Mouse (Mus musculus) embryonic facial prominence, embryonic 14.5 days (tissue): ENCODE measurements at regions not wholly inside any gene's neighbourhood (a gene's known extent, or its start where the extent isn't known, plus 50 kb on each side); places are given as distances from the start of the nearest gene placed in this dataset.

ENCODE experiments used
- ATAC-seq: fragments of 200-750 bp; cut with Nextera tagmentation; 2 replicates; pipeline ENCODE4 v1.8.0; 2017; ENCODE audit warnings: low read depth, moderate number of reproducible peaks, moderate TSS enrichment
- DNase-seq: peaks from one replicate; pipeline ENCODE4 v3.0.0-alpha.2; 2015; ENCODE audit warnings: low spot score
- H3K27ac ChIP-seq: fragments of 300-500 bp; sonication (generic); replicated peaks from 2 replicates; pipeline ENCODE4 v1.5.1; 2014; ENCODE audit warnings: low read depth, mild to moderate bottlenecking, low read length, moderate library complexity
- H3K27me3 ChIP-seq: fragments of 300-500 bp; sonication (generic); replicated peaks from 2 replicates; pipeline ENCODE4 v1.6.1; 2014; ENCODE audit warnings: low read length; ENCODE audit not compliant: control insufficient read depth, insufficient read depth
- H3K36me3 ChIP-seq: fragments of 300-500 bp; sonication (generic); 2 replicates; pipeline ENCODE4 v1.6.1; 2014; ENCODE audit warnings: low read length, mixed read lengths; ENCODE audit not compliant: control insufficient read depth, insufficient read depth
- H3K4me1 ChIP-seq: fragments of 300-500 bp; sonication (generic); 2 replicates; pipeline ENCODE4 v1.6.1; 2014; ENCODE audit warnings: antibody characterized with exemption, low read length; ENCODE audit not compliant: control insufficient read depth, insufficient read depth
- H3K4me2 ChIP-seq: fragments of 300-500 bp; sonication (generic); 2 replicates; pipeline ENCODE4 v1.6.1; 2014; ENCODE audit warnings: low read depth, mild to moderate bottlenecking, low read length, moderate library complexity, mixed read lengths
- H3K4me3 ChIP-seq: fragments of 300-500 bp; sonication (generic); 2 replicates; pipeline ENCODE4 v1.5.1; 2014; ENCODE audit warnings: low read depth, mild to moderate bottlenecking, low read length
- H3K9ac ChIP-seq: fragments of 300-500 bp; sonication (generic); 2 replicates; pipeline ENCODE4 v1.6.1; 2014; ENCODE audit warnings: low read depth, mild to moderate bottlenecking, low read length, moderate library complexity, mixed read lengths
- H3K9me3 ChIP-seq: fragments of 300-500 bp; sonication (generic); 2 replicates; pipeline ENCODE4 v1.6.1; 2016; ENCODE audit warnings: low read length; ENCODE audit not compliant: control insufficient read depth
- WGBS: fragments of 180-500 bp; shearing (Covaris S2); extraction: QIAGEN DNeasy Blood & Tissue Kit; methylation state at CpG from one replicate; pipeline ENCODE4 v1.1.7; 2014; 5-methylcytosine and 5-hydroxymethylcytosine counted together

DNA sequence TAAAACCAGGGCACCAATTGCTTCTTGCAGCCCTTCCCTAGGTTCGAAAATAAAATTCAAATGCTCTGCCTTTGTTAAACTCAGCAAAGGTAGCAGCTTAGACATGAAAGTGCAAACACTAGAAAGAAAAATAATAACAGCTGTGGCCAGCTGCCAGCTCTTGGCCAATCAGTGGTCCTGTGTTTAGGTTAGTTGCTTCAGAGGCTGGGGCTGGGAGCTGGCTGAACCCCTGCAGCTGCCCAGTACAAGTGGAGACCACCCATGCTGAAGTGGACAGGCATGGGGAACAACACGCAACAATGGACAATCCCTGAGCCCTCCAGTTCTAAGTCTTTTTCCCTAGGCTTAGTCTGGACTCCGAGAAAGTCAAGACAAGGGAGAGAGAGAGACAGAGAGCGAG lies 2256.2 kb upstream of the Gm7489 start:
- Histone ChIP-seq H3K36me3 (no peaks in the 10 kb centered on the region), H3K27ac (no peak overlapping the region), H3K9ac (no peak overlapping the region), H3K4me2 (no peak overlapping the region), H3K9me3 (no peaks in the 10 kb centered on the region), H3K4me1 (no peaks in the 10 kb centered on the region), H3K4me3 (no peak overlapping the region), H3K27me3 (no peaks in the 10 kb centered on the region)
- peak; percentile 41 for DNase-seq
- no peak for ATAC-seq
- 45% methylated on average over 4 of the region's 4 CpGs for WGBS

DNA sequence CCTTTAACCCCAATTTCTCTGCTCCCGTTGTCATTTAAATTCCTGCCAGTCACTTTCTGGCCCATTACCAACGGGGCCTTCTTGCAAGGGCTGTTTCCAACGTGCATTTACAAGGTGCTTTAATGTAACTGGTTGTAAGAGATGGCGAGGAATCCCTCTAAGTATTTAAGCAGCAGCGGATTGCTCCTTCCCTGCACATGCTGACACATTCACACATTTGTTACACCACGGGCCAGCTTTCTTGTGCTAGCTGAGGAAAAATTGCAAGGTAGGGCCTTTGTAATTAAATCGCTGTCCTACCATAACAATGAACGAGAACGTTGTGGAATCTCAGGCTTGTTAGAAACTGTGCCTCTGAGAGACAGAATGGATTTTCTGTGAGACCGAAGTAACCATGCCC lies 2252.8 kb upstream of the Gm7489 start:
- ATAC-seq (no peak), DNase-seq (no peak)
- Histone ChIP-seq H3K9me3 (no peaks in the 10 kb centered on the region), H3K4me1 (no peaks in the 10 kb centered on the region; the same call in 1 of the 2 replicates), H3K9ac (no peak overlapping the region), H3K27me3 (no peaks in the 10 kb centered on the region), H3K4me2 (no peak overlapping the region), H3K27ac (no peak overlapping the region), H3K36me3 (no peaks in the 10 kb centered on the region), H3K4me3 (no peak overlapping the region)
- WGBS = 64% methylated on average over 10 of the region's 10 CpGs

GRCm38 (mm10) chr15:51633068-51633467 lies 2251.6 kb upstream of the Gm7489 start:
- Histone ChIP-seq H3K4me1 (no peaks in the 10 kb centered on the region; the same call in 1 of the 2 replicates), H3K27me3 (no peaks in the 10 kb centered on the region), H3K36me3 (no peaks in the 10 kb centered on the region), H3K27ac (no peak overlapping the region), H3K4me2 (no peak overlapping the region), H3K4me3 (no peak overlapping the region), H3K9me3 (no peaks in the 10 kb centered on the region), H3K9ac (no peak overlapping the region)
- 96% methylated on average over 6 of the region's 6 CpGs for WGBS
- DNase-seq (no peak), ATAC-seq (no peak)

DNA sequence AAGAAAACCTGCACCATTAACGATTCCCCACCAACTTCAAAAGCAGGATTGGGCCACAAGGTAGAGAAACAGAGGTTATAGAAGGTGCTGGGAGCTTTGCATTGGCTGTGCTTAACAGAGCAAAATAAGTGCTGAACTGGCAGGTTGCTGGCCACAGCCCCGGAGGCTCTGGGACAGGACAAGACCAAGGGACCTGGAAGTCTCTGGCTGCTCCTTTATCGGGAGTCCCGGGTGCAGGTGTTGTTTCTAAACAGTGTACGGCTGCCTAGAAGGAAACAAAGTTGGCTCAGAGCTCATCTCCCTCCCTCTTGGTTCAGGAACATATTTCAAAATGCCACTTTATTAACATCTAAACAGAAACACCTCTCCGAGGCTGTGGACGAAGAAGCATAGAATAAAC lies 2250.0 kb upstream of the Gm7489 start:
- Histone ChIP-seq H3K27me3 (no peaks in the 10 kb centered on the region), H3K4me3 (no peak overlapping the region), H3K9ac (peak overlapping the region; percentile 6; the same call in 1 of the 2 replicates), H3K36me3 (no peaks in the 10 kb centered on the region), H3K27ac (no peak overlapping the region), H3K4me2 (peak overlapping the region; percentile 27; the same call in 1 of the 2 replicates), H3K4me1 (no peaks in the 10 kb centered on the region; the same call in 1 of the 2 replicates), H3K9me3 (no peaks in the 10 kb centered on the region)
- no peak for DNase-seq
- ATAC-seq = no peak
- WGBS = 59% methylated on average over 7 of the region's 7 CpGs

GRCm38 (mm10) chr15:51635129-51635920 lies 2249.4 kb upstream of the Gm7489 start:
- no peak for ATAC-seq
- Histone ChIP-seq H3K4me2 (peak overlapping the region; percentile 27), H3K27ac (no peak overlapping the region), H3K4me3 (no peak overlapping the region), H3K4me1 (no peaks in the 10 kb centered on the region; the same call in 1 of the 2 replicates), H3K36me3 (no peaks in the 10 kb centered on the region), H3K9me3 (no peaks in the 10 kb centered on the region), H3K9ac (peak overlapping the region; percentile 6; the same call in 1 of the 2 replicates), H3K27me3 (no peaks in the 10 kb centered on the region)
- DNase-seq = peak; percentile 13
- 43% methylated on average over 21 of the region's 21 CpGs for WGBS

DNA sequence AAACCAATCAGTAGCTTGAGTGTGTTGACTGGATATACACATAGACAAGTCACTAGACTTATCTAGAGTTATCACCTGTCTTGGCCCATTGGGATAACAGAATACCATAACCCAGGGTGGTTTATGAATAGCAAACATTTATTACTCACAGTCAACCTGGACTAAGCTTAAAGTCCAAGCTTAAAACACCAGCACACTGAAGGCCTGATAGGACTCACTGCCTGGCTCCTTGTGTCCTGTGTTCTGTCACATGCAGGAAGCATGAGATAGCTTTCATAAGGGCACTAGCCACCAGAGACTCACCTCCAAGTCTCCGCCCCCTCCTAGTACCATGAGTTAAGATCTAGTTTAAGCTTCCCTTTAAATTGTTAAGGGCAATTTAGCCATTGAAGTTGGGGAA lies 2247.1 kb upstream of the Gm7489 start:
- ATAC-seq = no peak

GRCm38 (mm10) chr15:51643772-51644311 lies 2240.9 kb upstream of the Gm7489 start:
- no peaks in the 10 kb centered on the region for H3K27me3 ChIP-seq
- no peak overlapping the region for H3K9ac ChIP-seq
- H3K4me2 ChIP-seq = no peak overlapping the region
- 78% methylated on average over 6 of the region's 6 CpGs for WGBS
- H3K4me3 ChIP-seq = no peak overlapping the region
- H3K4me1 ChIP-seq = no peaks in the 10 kb centered on the region
- no peaks in the 10 kb centered on the region for H3K36me3 ChIP-seq
- no peak overlapping the region for H3K27ac ChIP-seq
- no peak for ATAC-seq
- DNase-seq = no peak
- H3K9me3 ChIP-seq = no peaks in the 10 kb centered on the region

More for the DNA sequence above, 2247.1 kb upstream of the Gm7489 start:
- no peak overlapping the region for H3K9ac ChIP-seq
- no peak overlapping the region for H3K27ac ChIP-seq
- no peaks in the 10 kb centered on the region; the same call in 1 of the 2 replicates for H3K4me1 ChIP-seq
- no peak overlapping the region for H3K4me3 ChIP-seq
- DNase-seq = no peak
- 94% methylated on average over 1 of the region's 1 CpGs for WGBS
- H3K27me3 ChIP-seq = no peaks in the 10 kb centered on the region
- no peaks in the 10 kb centered on the region for H3K9me3 ChIP-seq
- H3K4me2 ChIP-seq = no peak overlapping the region
- no peaks in the 10 kb centered on the region for H3K36me3 ChIP-seq

GRCm38 (mm10) chr15:51646304-51646703 lies 2238.4 kb upstream of the Gm7489 start:
- Histone ChIP-seq H3K4me2 (no peak overlapping the region), H3K27me3 (no peaks in the 10 kb centered on the region), H3K4me3 (no peak overlapping the region), H3K9me3 (no peaks in the 10 kb centered on the region), H3K4me1 (no peaks in the 10 kb centered on the region), H3K27ac (no peak overlapping the region), H3K36me3 (no peaks in the 10 kb centered on the region), H3K9ac (no peak overlapping the region)
- DNase-seq (no peak), ATAC-seq (no peak)
- 52% methylated on average over 2 of the region's 2 CpGs for WGBS

GRCm38 (mm10) chr15:51652497-51652896 lies 2232.2 kb upstream of the Gm7489 start:
- Histone ChIP-seq H3K4me2 (no peak overlapping the region), H3K9ac (no peak overlapping the region), H3K4me1 (no peaks in the 10 kb centered on the region), H3K27me3 (no peaks in the 10 kb centered on the region), H3K9me3 (peaks cover 5% of the 10 kb centered on the region), H3K27ac (no peak overlapping the region), H3K4me3 (no peak overlapping the region), H3K36me3 (no peaks in the 10 kb centered on the region)
- no peak for ATAC-seq
- 33% methylated on average over 4 of the region's 4 CpGs for WGBS
- no peak for DNase-seq
